ENCODE assay signal across 10 mouse cellular contexts in the genomic region with DNA sequence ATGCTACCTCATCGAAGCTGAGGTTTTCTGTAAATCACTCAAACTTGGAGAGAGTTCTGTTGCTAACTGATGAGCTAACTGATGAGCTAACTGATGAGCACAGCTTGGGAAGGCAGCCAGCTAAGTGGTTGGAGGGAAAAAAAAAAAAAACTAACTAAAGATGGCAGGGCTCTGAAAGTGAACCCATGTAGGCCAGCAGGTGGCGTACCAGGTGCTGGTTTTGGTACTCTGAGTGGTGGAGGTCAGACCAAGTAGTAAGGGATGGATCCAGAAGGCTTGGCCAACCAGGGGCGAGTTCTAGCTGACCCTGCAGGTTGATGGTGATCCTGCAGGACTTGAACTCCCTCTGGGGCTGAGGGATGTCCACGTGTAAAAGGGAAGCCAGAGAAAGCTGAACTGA.
DNase-seq lines count a peak whose midpoint lies in the region; ATAC-seq and TF ChIP-seq lines count a peak whose summit lies in the region.
"Had no signal": no experiment of that assay in that cellular context is flagged by ENCODE, and none has a peak within 500 bp of the region (broad histone marks: within the 10 kb centered on the region; RNA-seq: fewer than 3 reads in every experiment).

No protein-coding gene starts in this region.

- ATAC-seq in stomach, postnatal 0 days (ENCODE audit: low FRiP score, low TSS enrichment), result no peak

- no peak for TF ChIP-seq EP300 in stomach, postnatal 0 days (optimal IDR thresholded peaks at IDR 0.05)

- no peaks in the 10 kb centered on the region for H3K27me3 ChIP-seq in stomach, postnatal 0 days (ENCODE audit: control insufficient read depth, insufficient read depth, low read length)
- H3K27me3 ChIP-seq: embryonic facial prominence, embryonic 12.5 days; limb, embryonic 13.5 days had no signal

- WGBS in stomach, postnatal 0 days, result 44% methylated on average over 4 of the region's 4 CpGs

- H3K27ac ChIP-seq in stomach, postnatal 0 days (replicated peaks), result no peak overlapping the region
- H3K27ac ChIP-seq: embryonic facial prominence, embryonic 12.5 days; limb, embryonic 13.5 days had no signal

- no peak overlapping the region for H3K4me3 ChIP-seq in stomach, postnatal 0 days (ENCODE audit: low read depth, low read length)
- H3K4me3 ChIP-seq: embryonic facial prominence, embryonic 12.5 days; limb, embryonic 13.5 days had no signal

- no peak overlapping the region for H3K4me2 ChIP-seq in stomach, postnatal 0 days (replicated peaks; ENCODE audit: low read depth)
- H3K4me2 ChIP-seq: embryonic facial prominence, embryonic 12.5 days; limb, embryonic 13.5 days had no signal

- no peaks in the 10 kb centered on the region for H3K36me3 ChIP-seq in stomach, postnatal 0 days (ENCODE audit: control insufficient read depth, insufficient read depth, low read length)
- H3K36me3 ChIP-seq: embryonic facial prominence, embryonic 12.5 days; limb, embryonic 13.5 days had no signal

- H3K9ac ChIP-seq in stomach, postnatal 0 days (ENCODE audit: low read length), result no peak overlapping the region
- H3K9ac ChIP-seq: embryonic facial prominence, embryonic 12.5 days; limb, embryonic 13.5 days had no signal

- H3K9me3 ChIP-seq in stomach, postnatal 0 days (ENCODE audit: control insufficient read depth, low read length), result no peaks in the 10 kb centered on the region
- H3K9me3 ChIP-seq: embryonic facial prominence, embryonic 12.5 days; limb, embryonic 13.5 days had no signal

- no peaks in the 10 kb centered on the region for H3K4me1 ChIP-seq in stomach, postnatal 0 days (replicated peaks; ENCODE audit: control insufficient read depth, insufficient read depth)
- H3K4me1 ChIP-seq: embryonic facial prominence, embryonic 12.5 days; limb, embryonic 13.5 days had no signal

- DNase-seq in layer of hippocampus, postnatal 10 days (ENCODE audit: low spot score in 2 of 2), result peak; percentile 18 to 37
- no peak for DNase-seq in layer of hippocampus, adult 8-10 months (ENCODE audit: low spot score in 2 of 2)
- peak; percentile 60 for DNase-seq in NIH3T3 (ENCODE audit: low read depth)
- peak; percentile 53 for DNase-seq in embryo, embryonic 10.5 days (ENCODE audit: low spot score)
- peak; percentile 20 to 57 for DNase-seq in kidney, adult 8-10 months
- peak; percentile 53 for DNase-seq in lung, postnatal 14 days
- DNase-seq in stomach, postnatal 0 days (ENCODE audit: low spot score), result peak; percentile 55
- no peak for DNase-seq in layer of hippocampus, postnatal 14 days (ENCODE audit: low spot score in 2 of 2)

- TF ChIP-seq CTCF in stomach, postnatal 0 days (IDR thresholded peaks at IDR 0.05; ENCODE audit: low read depth), result peak; percentile 67

Comparison
In these comparisons a context has a peak if more than half of its experiments do, and no peak if none do; other contexts are left out.
1. DNase-seq: peak in layer of hippocampus, postnatal 10 days (2 of 2), NIH3T3 (single experiment), embryo, embryonic 10.5 days (single experiment), kidney, adult 8-10 months (2 of 2), lung, postnatal 14 days (single experiment) and stomach, postnatal 0 days (single experiment); none in layer of hippocampus, adult 8-10 months (0 of 2) and layer of hippocampus, postnatal 14 days (0 of 2).